ENCODE assay signal across 9 mouse cellular contexts in genomic region chr2:166638947-166639641, GRCm38 (mm10).
DNase-seq lines count a peak whose midpoint lies in the region; ATAC-seq and TF ChIP-seq lines count a peak whose summit lies in the region.
"Had no signal": no experiment of that assay in that cellular context is flagged by ENCODE, and none has a peak within 500 bp of the region (broad histone marks: within the 10 kb centered on the region; RNA-seq: fewer than 3 reads in every experiment).

No protein-coding gene starts in this region.

- TF ChIP-seq CTCF in heart, adult 2 months (IDR thresholded peaks at IDR 0.05) = no peak
- no peak for TF ChIP-seq CTCF in liver, postnatal 0 days (IDR thresholded peaks at IDR 0.05; ENCODE audit: low read depth)

- peak overlapping the region; percentile 46 for H3K27ac ChIP-seq in heart, adult 2 months
- H3K27ac ChIP-seq in embryonic facial prominence, embryonic 12.5 days = peak overlapping the region; percentile 7; the same call in 1 of the 2 replicates
- H3K27ac ChIP-seq in intestine, embryonic 16.5 days (ENCODE audit: low read length) = peak overlapping the region; percentile 29; the same call in 1 of the 2 replicates
- H3K27ac ChIP-seq in liver, postnatal 0 days (ENCODE audit: low read depth) = no peak overlapping the region
- H3K27ac ChIP-seq: hindbrain, embryonic 15.5 days had no signal

- WGBS in heart, adult 2 months = 49% methylated on average over 18 of the region's 18 CpGs
- WGBS in embryonic facial prominence, embryonic 12.5 days = 81% methylated on average over 18 of the region's 18 CpGs
- 68% methylated on average over 18 of the region's 18 CpGs for WGBS in intestine, embryonic 16.5 days
- WGBS in liver, postnatal 0 days (ENCODE audit: insufficient replicate concordance) = 51% methylated on average over 18 of the region's 18 CpGs

- no peaks in the 10 kb centered on the region for H3K9me3 ChIP-seq in embryonic facial prominence, embryonic 12.5 days
- H3K9me3 ChIP-seq in intestine, embryonic 16.5 days (ENCODE audit: control insufficient read depth, low read length) = 0 out of 2 replicates have a peak, but pooled peaks cover 3% of the 10 kb centered on the region
- H3K9me3 ChIP-seq in liver, postnatal 0 days (ENCODE audit: low read length) = no peaks in the 10 kb centered on the region; the same call in 1 of the 2 replicates
- H3K9me3 ChIP-seq: hindbrain, embryonic 15.5 days had no signal

- H3K36me3 ChIP-seq in heart, adult 2 months (ENCODE audit: control insufficient read depth, insufficient read depth, low read length) = no peaks in the 10 kb centered on the region
- H3K36me3 ChIP-seq in embryonic facial prominence, embryonic 12.5 days = peaks cover 23% of the 10 kb centered on the region
- no peaks in the 10 kb centered on the region for H3K36me3 ChIP-seq in intestine, embryonic 16.5 days (ENCODE audit: control insufficient read depth, insufficient read depth, low read length)
- peaks cover 31% of the 10 kb centered on the region for H3K36me3 ChIP-seq in liver, postnatal 0 days (replicated peaks; ENCODE audit: insufficient read depth, low read length)

- peaks cover 3% of the 10 kb centered on the region for H3K4me1 ChIP-seq in heart, adult 2 months (ENCODE audit: control insufficient read depth, insufficient read depth, low read length)
- H3K4me1 ChIP-seq in embryonic facial prominence, embryonic 12.5 days = no peaks in the 10 kb centered on the region
- peaks cover 22% of the 10 kb centered on the region for H3K4me1 ChIP-seq in intestine, embryonic 16.5 days (ENCODE audit: control insufficient read depth, insufficient read depth, low read length)
- H3K4me1 ChIP-seq in liver, postnatal 0 days (ENCODE audit: insufficient read depth) = peaks cover 14% of the 10 kb centered on the region

- H3K4me3 ChIP-seq in heart, adult 2 months = no peak overlapping the region
- H3K4me3 ChIP-seq in embryonic facial prominence, embryonic 12.5 days = no peak overlapping the region
- no peak overlapping the region for H3K4me3 ChIP-seq in intestine, embryonic 16.5 days (ENCODE audit: low read length)
- H3K4me3 ChIP-seq in liver, postnatal 0 days (ENCODE audit: low read depth, low read length) = no peak overlapping the region
- H3K4me3 ChIP-seq: hindbrain, embryonic 15.5 days had no signal

- DNase-seq in heart, adult 2 months = peak in 1 of 2 experiments; percentile 48
- DNase-seq in heart, postnatal 36 days = no peak
- DNase-seq in liver, postnatal 0 days = no peak
- no peak for DNase-seq in left cerebral cortex, postnatal 4 days
- no peak for DNase-seq in right cerebral cortex, postnatal 10 days (ENCODE audit: low spot score in 2 of 2)
- DNase-seq in gastrocnemius, adult 18-20 months (ENCODE audit: low spot score) = no peak

- no peak overlapping the region for H3K9ac ChIP-seq in heart, adult 2 months (ENCODE audit: low read depth, low read length)
- no peak overlapping the region for H3K9ac ChIP-seq in embryonic facial prominence, embryonic 12.5 days
- H3K9ac ChIP-seq in intestine, embryonic 16.5 days (ENCODE audit: low read depth, low read length) = 0 out of 2 replicates have a peak overlapping the region, but pooled peaks have one; percentile 1
- H3K9ac ChIP-seq in liver, postnatal 0 days (replicated peaks) = no peak overlapping the region
- H3K9ac ChIP-seq: hindbrain, embryonic 15.5 days had no signal

- no peak for TF ChIP-seq POLR2A in heart, adult 2 months (IDR thresholded peaks at IDR 0.05; ENCODE audit: insufficient read depth, low read depth, low read length)

- H3K4me2 ChIP-seq in embryonic facial prominence, embryonic 12.5 days (replicated peaks) = no peak overlapping the region
- no peak overlapping the region for H3K4me2 ChIP-seq in intestine, embryonic 16.5 days (ENCODE audit: low read depth, low read length)
- no peak overlapping the region; the same call in 1 of the 2 replicates for H3K4me2 ChIP-seq in liver, postnatal 0 days (ENCODE audit: low read depth, low read length)
- H3K4me2 ChIP-seq: hindbrain, embryonic 15.5 days had no signal

- ATAC-seq in embryonic facial prominence, embryonic 12.5 days (ENCODE audit: insufficient number of reproducible peaks, insufficient read depth, low FRiP score, low TSS enrichment) = no peak
- ATAC-seq in intestine, embryonic 16.5 days = peak; percentile 67
- ATAC-seq in liver, postnatal 0 days = peak; percentile 55; the same call in 1 of the 2 replicates

- TF ChIP-seq EP300 in heart, adult 2 months (IDR thresholded peaks at IDR 0.05; ENCODE audit: insufficient read depth, low read depth, low read length) = no peak
- TF ChIP-seq EP300 in liver, postnatal 0 days (IDR thresholded peaks at IDR 0.05; ENCODE audit: low read depth) = no peak; the same call in 1 of the 2 replicates

- no peaks in the 10 kb centered on the region for H3K27me3 ChIP-seq in heart, adult 2 months (ENCODE audit: control insufficient read depth, insufficient read depth, low read length)
- H3K27me3 ChIP-seq in embryonic facial prominence, embryonic 12.5 days = no peaks in the 10 kb centered on the region
- no peaks in the 10 kb centered on the region for H3K27me3 ChIP-seq in intestine, embryonic 16.5 days (replicated peaks; ENCODE audit: control insufficient read depth, insufficient read depth, low read length)
- H3K27me3 ChIP-seq in liver, postnatal 0 days (ENCODE audit: insufficient read depth, low read length) = no peaks in the 10 kb centered on the region
- H3K27me3 ChIP-seq: hindbrain, embryonic 15.5 days had no signal

- H3K79me2 ChIP-seq in heart, adult 2 months (replicated peaks; ENCODE audit: control insufficient read depth, insufficient read depth, low read length) = no peaks in the 10 kb centered on the region

- intact Hi-C loops in heart, adult 2 months (cut with DNase I) = no loop called here
- intact Hi-C loops in heart, postnatal 36 days (cut with DNase I) = no loop called here
- intact Hi-C loops in left cerebral cortex, postnatal 4 days (cut with DNase I) = no loop called here
